Mouse (Mus musculus) embryonic facial prominence, embryonic 13.5 days (tissue): ENCODE data around the gene Adgrf5. TPM values are rescaled to one million over a fixed set of nuclear protein-coding genes. Genes with fewer than 3 reads are reported as not detected.

Experiments
- ATAC-seq: fragments of 200-750 bp; cut with Nextera tagmentation; 2 replicates; pipeline ENCODE4 v1.8.0; 2017; ENCODE audit warnings: low read depth; ENCODE audit not compliant: insufficient number of reproducible peaks, insufficient read depth, low FRiP score, low TSS enrichment
- H3K27ac ChIP-seq: fragments of 300-500 bp; sonication (generic); 2 replicates; pipeline ENCODE4 v1.5.1; 2015; ENCODE audit warnings: moderate library complexity, mild to moderate bottlenecking, inconsistent platforms
- H3K27me3 ChIP-seq: fragments of 300-500 bp; sonication (generic); 2 replicates; pipeline ENCODE4 v1.6.1; 2015; ENCODE audit warnings: mild to moderate bottlenecking, inconsistent platforms
- H3K36me3 ChIP-seq: fragments of 300-500 bp; sonication (generic); 2 replicates; pipeline ENCODE4 v1.6.1; 2015; ENCODE audit warnings: mild to moderate bottlenecking, inconsistent platforms
- H3K4me1 ChIP-seq: fragments of 300-500 bp; sonication (generic); 2 replicates; pipeline ENCODE4 v1.6.1; 2015; ENCODE audit warnings: inconsistent platforms
- H3K4me2 ChIP-seq: fragments of 300-500 bp; sonication (generic); 2 replicates; pipeline ENCODE4 v1.6.1; 2015; ENCODE audit warnings: moderate library complexity, mild to moderate bottlenecking, inconsistent platforms
- H3K4me3 ChIP-seq: fragments of 300-500 bp; sonication (generic); 2 replicates; pipeline ENCODE4 v1.5.1; 2015; ENCODE audit warnings: mild to moderate bottlenecking, inconsistent platforms
- H3K9ac ChIP-seq: fragments of 300-500 bp; sonication (generic); 2 replicates; pipeline ENCODE4 v1.6.1; 2015; ENCODE audit warnings: mild to moderate bottlenecking, inconsistent platforms
- H3K9me3 ChIP-seq: fragments of 300-500 bp; sonication (generic); 2 replicates; pipeline ENCODE4 v1.6.1; 2016; ENCODE audit warnings: inconsistent platforms
- WGBS: fragments of 180-500 bp; shearing (Covaris S2); methylation state at CpG from one replicate; pipeline ENCODE4 v1.1.7; 2015; ENCODE audit warnings: mixed read lengths; 5-methylcytosine and 5-hydroxymethylcytosine counted together
- polyA plus RNA-seq: library from polyadenylated mRNA; unstranded; fragments of >200 nt; fragmentation: Nextera tagmentation; extraction: Ambion mirVana; gene quantifications from 2 replicates; pipeline ENCODE4 v1.2.1, GENCODE M21; 2015

Adgrf5 gene
- polyA plus RNA-seq, 1 experiment from 2014 or later, result 8.7 TPM

DNA sequence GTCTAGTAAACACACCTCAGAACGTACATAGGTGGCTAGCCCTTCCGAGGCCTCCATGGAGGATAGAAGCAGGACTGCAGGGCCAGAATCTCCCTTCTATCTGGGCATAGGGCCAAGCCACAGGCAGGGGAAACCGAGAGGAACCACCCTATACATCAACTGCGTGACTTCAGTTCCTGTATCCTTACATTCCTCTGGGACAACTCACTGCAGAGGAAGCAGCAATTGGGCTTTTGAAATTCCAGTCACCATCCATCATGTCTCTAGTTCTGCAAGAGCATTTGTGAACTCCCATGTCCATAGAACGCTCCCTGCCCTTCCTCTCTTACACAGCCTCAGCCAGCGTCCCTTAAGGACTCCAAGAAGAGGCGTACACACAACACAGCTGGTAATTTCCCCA is 47.3 kb downstream of the Adgrf5 start:
- Histone ChIP-seq H3K9me3 (no peaks in the 10 kb centered on the region), H3K27me3 (no peaks in the 10 kb centered on the region), H3K9ac (no peak overlapping the region), H3K4me1 (no peaks in the 10 kb centered on the region; the same call in 1 of the 2 replicates), H3K4me2 (no peak overlapping the region), H3K27ac (no peak overlapping the region), H3K36me3 (no peaks in the 10 kb centered on the region), H3K4me3 (no peak overlapping the region)
- ATAC-seq, result no peak
- 61% methylated on average over 7 of the region's 7 CpGs for WGBS

- Histone ChIP-seq H3K27ac (no peak overlapping the region), H3K36me3 (no peaks in the 10 kb centered on the region), H3K27me3 (no peaks in the 10 kb centered on the region), H3K9ac (no peak overlapping the region), H3K9me3 (no peaks in the 10 kb centered on the region), H3K4me3 (no peak overlapping the region), H3K4me2 (no peak overlapping the region), H3K4me1 (no peaks in the 10 kb centered on the region)
- no peak for ATAC-seq
- 77% methylated on average over 7 of the region's 7 CpGs for WGBS
Observed at GRCm38 (mm10) chr17:43413182-43413581, 52.9 kb downstream of the Adgrf5 start.

- H3K36me3 ChIP-seq, result no peaks in the 10 kb centered on the region
- H3K27me3 ChIP-seq, result no peaks in the 10 kb centered on the region
- WGBS, result 88% methylated on average over 5 of the region's 5 CpGs
- H3K4me2 ChIP-seq, result no peak overlapping the region
- no peak for ATAC-seq
- no peak overlapping the region for H3K9ac ChIP-seq
- no peak overlapping the region for H3K4me3 ChIP-seq
- H3K9me3 ChIP-seq, result no peaks in the 10 kb centered on the region
- no peak overlapping the region for H3K27ac ChIP-seq
- H3K4me1 ChIP-seq, result no peaks in the 10 kb centered on the region
Observed at GRCm38 (mm10) chr17:43419204-43419603, 59.0 kb downstream of the Adgrf5 start.

DNA sequence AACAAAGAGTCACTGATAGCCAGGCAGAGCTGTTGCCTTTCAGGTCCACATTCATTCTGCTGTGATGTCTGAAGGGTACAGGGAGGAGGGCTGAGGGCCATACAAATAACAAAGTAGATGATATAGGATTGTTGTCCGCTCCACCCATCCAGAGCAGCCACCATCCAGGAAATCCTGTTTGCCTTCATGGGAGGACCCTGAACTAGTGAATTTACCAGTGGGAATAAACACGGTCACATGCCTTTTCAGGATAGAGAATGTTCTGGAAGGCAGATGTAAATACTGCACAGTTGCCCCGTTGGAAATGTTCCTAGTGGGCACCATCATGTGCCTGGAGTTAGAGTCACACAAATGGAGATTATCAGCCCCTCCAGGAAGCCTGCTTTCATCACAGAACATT is 60.1 kb downstream of the Adgrf5 start:
- no peaks in the 10 kb centered on the region for H3K9me3 ChIP-seq
- no peaks in the 10 kb centered on the region for H3K27me3 ChIP-seq
- H3K4me1 ChIP-seq, result no peaks in the 10 kb centered on the region
- ATAC-seq, result no peak
- H3K4me2 ChIP-seq, result no peak overlapping the region
- H3K9ac ChIP-seq, result no peak overlapping the region
- no peak overlapping the region for H3K27ac ChIP-seq
- H3K36me3 ChIP-seq, result no peaks in the 10 kb centered on the region
- no peak overlapping the region for H3K4me3 ChIP-seq
- WGBS, result 77% methylated on average over 3 of the region's 3 CpGs

DNA sequence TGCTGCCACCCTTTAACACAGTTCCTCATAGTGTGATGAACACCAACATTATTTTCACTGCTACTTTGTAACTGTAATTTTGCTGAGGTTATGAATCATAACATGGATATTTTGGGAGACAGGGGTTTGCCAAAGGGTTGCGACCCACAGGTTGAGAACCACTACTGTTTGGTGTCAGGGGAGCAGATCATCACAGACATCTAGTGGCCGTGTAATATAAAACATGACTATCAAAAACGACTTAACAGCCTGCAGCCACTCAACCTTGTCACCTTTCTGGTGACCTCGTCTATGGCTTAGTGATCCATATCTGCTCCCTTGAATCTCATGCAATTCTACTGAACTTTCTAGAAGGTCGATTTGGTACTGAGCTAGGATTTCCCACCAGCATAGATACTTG is 63.7 kb downstream of the Adgrf5 start:
- Histone ChIP-seq H3K9ac (no peak overlapping the region), H3K4me1 (no peaks in the 10 kb centered on the region), H3K9me3 (no peaks in the 10 kb centered on the region), H3K4me2 (no peak overlapping the region), H3K4me3 (no peak overlapping the region), H3K27me3 (no peaks in the 10 kb centered on the region), H3K27ac (no peak overlapping the region), H3K36me3 (no peaks in the 10 kb centered on the region)
- ATAC-seq, result no peak
- whole genome bisulfite sequencing, result 61% methylated on average over 5 of the region's 5 CpGs

GRCm38 (mm10) chr17:43431692-43432091 is 71.4 kb downstream of the Adgrf5 start:
- H3K36me3 ChIP-seq, result no peaks in the 10 kb centered on the region
- no peaks in the 10 kb centered on the region for H3K9me3 ChIP-seq
- H3K27me3 ChIP-seq, result no peaks in the 10 kb centered on the region
- H3K4me2 ChIP-seq, result no peak overlapping the region
- no peaks in the 10 kb centered on the region for H3K4me1 ChIP-seq
- H3K27ac ChIP-seq, result no peak overlapping the region
- H3K4me3 ChIP-seq, result no peak overlapping the region
- no peak for ATAC-seq
- 78% methylated on average over 5 of the region's 5 CpGs for WGBS
- H3K9ac ChIP-seq, result no peak overlapping the region

GRCm38 (mm10) chr17:43434485-43434884 is 74.2 kb downstream of the Adgrf5 start:
- Histone ChIP-seq H3K9ac (no peak overlapping the region), H3K4me2 (no peak overlapping the region), H3K27me3 (no peaks in the 10 kb centered on the region), H3K27ac (no peak overlapping the region), H3K36me3 (no peaks in the 10 kb centered on the region), H3K9me3 (no peaks in the 10 kb centered on the region), H3K4me3 (no peak overlapping the region), H3K4me1 (no peaks in the 10 kb centered on the region)
- WGBS, result 83% methylated on average over 8 of the region's 8 CpGs
- no peak for ATAC-seq

- no peaks in the 10 kb centered on the region for H3K4me1 ChIP-seq
Observed at GRCm38 (mm10) chr17:43451216-43451615, 91.0 kb downstream of the Adgrf5 start.

GRCm38 (mm10) chr17:43458598-43458997 is 98.3 kb downstream of the Adgrf5 start:
- 12% methylated on average over 9 of the region's 9 CpGs for WGBS

More at GRCm38 (mm10) chr17:43451216-43451615, 91.0 kb downstream of the Adgrf5 start:
- H3K36me3 ChIP-seq, result no peaks in the 10 kb centered on the region
- WGBS, result 90% methylated on average over 1 of the region's 1 CpGs
- H3K27me3 ChIP-seq, result no peaks in the 10 kb centered on the region
- 0 out of 2 replicates have a peak, but pooled peaks cover under 1% of the 10 kb centered on the region for H3K9me3 ChIP-seq
- H3K4me2 ChIP-seq, result no peak overlapping the region
- no peak for ATAC-seq
- no peak overlapping the region for H3K27ac ChIP-seq
- H3K9ac ChIP-seq, result no peak overlapping the region
- H3K4me3 ChIP-seq, result no peak overlapping the region

DNA sequence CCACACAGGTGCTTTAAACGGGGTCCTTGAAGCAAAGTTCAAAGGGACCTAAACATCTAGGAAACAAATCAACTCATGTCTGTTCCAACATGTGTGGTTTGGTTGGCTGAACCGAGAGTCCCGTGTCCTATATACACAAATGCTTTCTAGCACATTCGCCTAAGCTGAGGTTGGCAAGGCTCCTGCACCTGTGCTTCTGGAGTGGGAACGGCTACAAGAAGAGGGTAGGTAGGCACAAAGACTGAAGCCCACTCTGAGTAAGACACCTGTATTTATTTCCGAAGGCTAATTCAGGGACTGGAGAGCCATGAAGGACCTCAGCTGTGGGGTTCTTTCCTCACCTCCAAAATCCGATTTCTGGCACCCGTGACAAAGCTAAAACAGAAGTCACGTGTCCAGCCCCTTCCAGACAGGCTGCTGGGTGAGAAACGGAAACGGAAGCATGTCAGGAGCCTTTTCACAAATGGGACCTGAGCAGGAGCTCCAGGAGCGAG is 99.5 kb downstream of the Adgrf5 start:
- H3K27me3 ChIP-seq, result no peaks in the 10 kb centered on the region
- H3K9ac ChIP-seq, result no peak overlapping the region
- no peaks in the 10 kb centered on the region for H3K36me3 ChIP-seq
- H3K4me1 ChIP-seq, result peaks cover 24% of the 10 kb centered on the region
- H3K4me2 ChIP-seq, result peak overlapping the region; percentile 39
- no peak overlapping the region for H3K27ac ChIP-seq
- WGBS, result 55% methylated on average over 12 of the region's 12 CpGs
- ATAC-seq, result no peak
- no peaks in the 10 kb centered on the region for H3K9me3 ChIP-seq
- H3K4me3 ChIP-seq, result no peak overlapping the region

More at GRCm38 (mm10) chr17:43458598-43458997, 98.3 kb downstream of the Adgrf5 start:
- ATAC-seq, result peak; percentile 59; the same call in 1 of the 2 replicates
- H3K9me3 ChIP-seq, result no peaks in the 10 kb centered on the region
- peak overlapping the region; percentile 26; the same call in 1 of the 2 replicates for H3K4me2 ChIP-seq
- H3K4me3 ChIP-seq, result no peak overlapping the region
- no peak overlapping the region for H3K27ac ChIP-seq
- H3K36me3 ChIP-seq, result no peaks in the 10 kb centered on the region
- peaks cover 24% of the 10 kb centered on the region for H3K4me1 ChIP-seq
- H3K9ac ChIP-seq, result no peak overlapping the region
- H3K27me3 ChIP-seq, result no peaks in the 10 kb centered on the region

DNA sequence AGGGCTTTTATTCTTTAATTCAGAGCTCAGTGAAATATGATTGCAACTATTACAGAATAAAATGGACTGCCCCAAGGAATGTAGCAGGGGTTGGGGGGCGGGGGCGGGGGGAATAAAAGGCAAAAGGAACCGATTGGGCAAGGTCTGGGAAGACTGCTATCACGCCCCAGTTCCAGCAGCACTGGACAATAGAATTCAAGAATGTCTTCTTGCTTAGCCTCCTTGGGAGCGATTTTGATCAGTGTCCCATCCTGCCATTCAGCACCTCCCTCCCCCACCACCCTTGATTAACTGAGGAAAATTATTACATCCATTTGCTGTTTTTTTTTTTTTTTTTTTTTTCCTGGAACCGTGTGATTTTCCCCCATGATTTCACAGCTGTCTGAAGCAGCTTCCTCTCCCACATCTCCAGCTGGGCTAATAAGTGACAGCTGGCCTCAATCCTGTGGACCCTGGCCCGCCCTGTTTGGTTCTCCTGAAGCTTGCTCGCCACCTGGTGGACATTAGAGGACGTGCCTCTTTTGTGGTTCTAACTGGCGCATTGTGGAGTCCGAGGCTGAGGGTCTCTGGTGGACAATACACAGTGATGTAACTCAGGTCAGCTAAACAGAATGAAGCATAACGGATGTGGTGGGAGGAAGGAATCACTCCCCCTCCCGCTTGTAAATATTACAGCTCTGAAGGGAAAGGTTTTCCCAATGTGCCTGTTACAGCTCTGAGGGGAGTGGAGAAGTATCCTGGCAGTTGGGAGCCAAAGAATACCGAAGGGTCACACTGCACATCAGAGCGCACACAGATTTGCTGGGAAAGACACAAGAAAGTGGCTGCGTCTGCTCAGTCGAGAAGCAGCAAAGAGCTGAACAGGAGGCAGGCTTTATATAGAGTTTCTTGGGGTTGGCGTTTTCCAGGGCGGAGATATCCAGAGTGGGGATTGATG is 100.3 kb downstream of the Adgrf5 start:
- H3K27ac ChIP-seq, result no peak overlapping the region
- H3K4me2 ChIP-seq, result peak overlapping the region; percentile 39
- H3K36me3 ChIP-seq, result no peaks in the 10 kb centered on the region
- peak; percentile 71; the same call in 1 of the 2 replicates for ATAC-seq
- H3K4me1 ChIP-seq, result peaks cover 24% of the 10 kb centered on the region
- WGBS, result 30% methylated on average over 19 of the region's 19 CpGs
- no peaks in the 10 kb centered on the region for H3K27me3 ChIP-seq
- H3K9me3 ChIP-seq, result no peaks in the 10 kb centered on the region
- H3K9ac ChIP-seq, result peak overlapping the region; percentile 32; the same call in 1 of the 2 replicates
- H3K4me3 ChIP-seq, result no peak overlapping the region

DNA sequence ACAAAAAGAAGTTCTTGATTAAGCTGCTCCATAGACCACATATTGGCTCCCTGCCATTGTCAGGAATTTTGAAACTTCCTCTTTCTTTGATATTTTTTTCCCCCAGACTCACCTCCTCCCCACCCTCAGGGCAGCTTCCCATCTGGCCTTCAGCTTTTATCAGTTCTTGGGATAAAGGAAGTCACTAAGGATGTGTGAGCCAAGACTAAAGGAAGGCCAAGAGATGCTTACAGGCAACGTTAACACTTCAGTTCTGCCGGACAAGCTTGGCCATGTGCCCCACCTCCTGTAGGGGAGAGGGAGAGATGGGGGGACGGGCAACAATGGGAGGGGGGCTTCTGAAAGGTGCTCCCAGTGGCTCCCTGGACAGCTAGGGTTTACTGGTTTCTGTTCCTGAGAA is 109.8 kb downstream of the Adgrf5 start:
- Histone ChIP-seq H3K27ac (no peak overlapping the region), H3K36me3 (no peaks in the 10 kb centered on the region), H3K4me1 (peaks cover 11% of the 10 kb centered on the region; the same call in 1 of the 2 replicates), H3K27me3 (no peaks in the 10 kb centered on the region), H3K4me2 (no peak overlapping the region), H3K4me3 (no peak overlapping the region), H3K9me3 (no peaks in the 10 kb centered on the region), H3K9ac (no peak overlapping the region)
- no peak for ATAC-seq
- 40% methylated on average over 3 of the region's 3 CpGs for WGBS
